Mouse (Mus musculus): ENCODE measurements at regions not wholly inside any gene's neighbourhood (a gene's known extent, or its start where the extent isn't known, plus 50 kb on each side); places are given as distances from the start of the nearest gene placed in this dataset.

DNA sequence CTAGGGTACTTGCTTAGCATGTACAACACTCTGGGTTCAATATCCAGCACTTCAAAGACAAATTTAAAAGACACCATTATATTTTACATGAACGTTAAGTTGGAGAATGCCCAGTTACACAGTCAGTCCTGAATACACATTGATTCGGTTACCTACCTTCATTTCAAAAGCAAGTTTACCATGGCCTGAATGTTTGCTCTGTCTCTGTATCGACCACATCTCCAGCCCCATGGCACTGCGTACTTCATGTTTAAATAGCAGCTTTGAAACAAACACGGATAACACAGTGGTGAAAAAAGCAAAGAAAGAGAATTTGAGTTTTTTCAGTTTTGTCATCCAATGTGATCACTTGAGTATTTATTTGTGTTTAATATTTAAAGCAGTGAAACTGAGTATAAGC lies 254.1 kb upstream of the Plxna2 start:
- TF ChIP-seq TAL1 (IDR thresholded peaks at IDR 0.05; ENCODE audit: low read length) (no peak), GATA1 (IDR thresholded peaks at IDR 0.05; ENCODE audit: low read length) (no peak)
